8 mouse cellular contexts compared by ENCODE assay signal in the genomic region with DNA sequence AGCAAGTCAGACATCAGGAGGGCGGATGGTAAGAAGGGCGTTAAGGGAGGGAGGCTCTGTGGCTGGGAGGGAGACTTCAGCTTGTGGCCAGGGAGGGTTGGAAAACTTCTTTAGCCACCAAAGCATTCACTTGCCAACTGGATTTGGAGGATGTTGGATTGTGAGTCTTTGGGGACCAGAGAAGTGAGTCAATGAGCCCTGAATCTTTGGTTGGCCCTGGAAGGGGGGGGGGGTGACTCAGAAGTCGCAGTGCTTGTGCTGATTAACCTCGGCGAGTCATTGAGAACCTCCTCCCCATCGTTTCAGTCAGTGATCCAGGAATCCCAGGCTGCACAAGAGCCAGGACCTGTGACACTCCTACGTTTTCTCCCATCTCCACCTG. TPM values are rescaled to one million over a fixed set of nuclear protein-coding genes. Genes with fewer than 3 reads are reported as not detected.
DNase-seq lines count a peak whose midpoint lies in the region; ATAC-seq and TF ChIP-seq lines count a peak whose summit lies in the region.

No protein-coding gene starts in this region.

- H3K9ac ChIP-seq in liver, embryonic 13.5 days: no peak overlapping the region

- peaks cover 38% of the 10 kb centered on the region for H3K4me1 ChIP-seq in heart, embryonic 10.5 days
- peaks cover 33% of the 10 kb centered on the region for H3K4me1 ChIP-seq in liver, embryonic 13.5 days (replicated peaks)

- ATAC-seq in Patski: peak; percentile 12
- ATAC-seq in liver, embryonic 13.5 days (ENCODE audit: low read depth): no peak

- in situ Hi-C loops in Patski (cut with MboI; ENCODE audit: low pct_unique_long_range_greater_than_20kb): loop anchor here (5.0 kb wide), 5 partner anchors 92 to 722 kb away; no protein-coding TSS in a partner anchor

- no peaks in the 10 kb centered on the region for H3K27me3 ChIP-seq in Patski
- no peaks in the 10 kb centered on the region for H3K27me3 ChIP-seq in heart, embryonic 10.5 days (ENCODE audit: insufficient read depth, poor library complexity, severe bottlenecking)
- peaks cover 57% of the 10 kb centered on the region for H3K27me3 ChIP-seq in liver, embryonic 13.5 days

- CTCF ChIA-PET in Patski (lab: Charles Lee): no interaction called here

- POLR2A ChIA-PET in Patski (lab: Charles Lee): no interaction called here

- H3K36me3 ChIP-seq in heart, embryonic 10.5 days: no peaks in the 10 kb centered on the region
- H3K36me3 ChIP-seq in liver, embryonic 13.5 days: no peaks in the 10 kb centered on the region

- DNase-seq in heart, adult 11 months: peak; percentile 95
- DNase-seq in heart, postnatal 4 days: no peak
- no peak for DNase-seq in Patski (ENCODE audit: low read depth, low spot score)
- DNase-seq in heart, embryonic 10.5 days (ENCODE audit: low spot score): no peak
- no peak for DNase-seq in liver, embryonic 13.5 days
- no peak for DNase-seq in layer of hippocampus, adult 8-10 months (ENCODE audit: low spot score in 2 of 2)
- DNase-seq in layer of hippocampus, adult 11-12 months (ENCODE audit: low spot score): no peak
- DNase-seq in kidney, postnatal 36 days: no peak

- TF ChIP-seq CTCF in Patski (IDR thresholded peaks at IDR 0.05): no peak

- peak overlapping the region; percentile 92 for H3K27ac ChIP-seq in heart, embryonic 10.5 days
- no peak overlapping the region for H3K27ac ChIP-seq in liver, embryonic 13.5 days

- WGBS in heart, embryonic 10.5 days: 4% methylated on average over 7 of the region's 7 CpGs
- 3% methylated on average over 7 of the region's 7 CpGs for WGBS in liver, embryonic 13.5 days (ENCODE audit: insufficient replicate concordance)

- H3K4me2 ChIP-seq in liver, embryonic 13.5 days: peak overlapping the region; percentile 85

- peak overlapping the region; percentile 91 for H3K4me3 ChIP-seq in heart, embryonic 10.5 days
- H3K4me3 ChIP-seq in liver, embryonic 13.5 days (replicated peaks): peak overlapping the region; percentile 70

- H3K9me3 ChIP-seq in heart, embryonic 10.5 days: no peaks in the 10 kb centered on the region
- H3K9me3 ChIP-seq in liver, embryonic 13.5 days (replicated peaks): no peaks in the 10 kb centered on the region

RNA-seq across cellular contexts. Expression of gene Xylt1, which starts 0.8 kb away (rescaled TPM):
- total RNA-seq in heart, postnatal 4 days (2021): 1 to 10 TPM; 6.5 to 6.9 TPM
- polyA plus RNA-seq in Patski (2021): 20.1 TPM
- polyA plus RNA-seq in heart, embryonic 10.5 days (2016; fragmentation: Nextera tagmentation; extraction: Ambion mirVana): 1.2 and 1.8 TPM in 2 replicates
- polyA plus RNA-seq in liver, embryonic 13.5 days (2015; fragmentation: Nextera tagmentation; extraction: Ambion mirVana): 0.20 and 0.23 TPM in 2 replicates
- 10 to 100 TPM; 49.8 to 57.2 (median 54.3) TPM for total RNA-seq in layer of hippocampus, adult 8-10 months (2022)
